Mouse (Mus musculus) kidney, postnatal 0 days (tissue): ENCODE measurements around the gene Kalrn. TPM values are rescaled to one million over a fixed set of nuclear protein-coding genes. Genes with fewer than 3 reads are reported as not detected.

Experiments used
- ATAC-seq: fragments of 200-750 bp; cut with Nextera tagmentation; replicated peaks from 2 replicates; pipeline ENCODE4 v1.8.0; 2017; ENCODE audit warnings: low read depth, moderate number of reproducible peaks, moderate TSS enrichment, moderate library complexity; ENCODE audit not compliant: low FRiP score
- DNase-seq: peaks from one replicate; pipeline ENCODE4 v3.0.0-alpha.2; 2016; ENCODE audit warnings: low spot score
- H3K27ac ChIP-seq: fragments of 300-500 bp; sonication (generic); 2 replicates; pipeline ENCODE4 v1.5.1; 2014; ENCODE audit warnings: mild to moderate bottlenecking
- H3K27me3 ChIP-seq: fragments of 300-500 bp; sonication (generic); 2 replicates; pipeline ENCODE4 v1.6.1; 2014; ENCODE audit warnings: low read length, mixed read lengths; ENCODE audit not compliant: insufficient read depth
- H3K36me3 ChIP-seq: fragments of 300-500 bp; sonication (generic); 2 replicates; pipeline ENCODE4 v1.6.1; 2014; ENCODE audit warnings: low read length, mixed read lengths; ENCODE audit not compliant: insufficient read depth
- H3K4me1 ChIP-seq: fragments of 300-500 bp; sonication (generic); replicated peaks from 2 replicates; pipeline ENCODE4 v1.6.1; 2014; ENCODE audit warnings: antibody characterized with exemption, low read length, mixed read lengths; ENCODE audit not compliant: insufficient read depth
- H3K4me2 ChIP-seq: fragments of 300-500 bp; sonication (generic); 2 replicates; pipeline ENCODE4 v1.6.1; 2014; ENCODE audit warnings: mild to moderate bottlenecking, low read length, moderate library complexity, mixed read lengths
- H3K4me3 ChIP-seq: fragments of 300-500 bp; sonication (generic); replicated peaks from 2 replicates; pipeline ENCODE4 v1.5.1; 2014; ENCODE audit warnings: low read depth, low read length
- H3K9ac ChIP-seq: fragments of 300-500 bp; sonication (generic); 2 replicates; pipeline ENCODE4 v1.6.1; 2014; ENCODE audit warnings: low read depth, low read length
- H3K9me3 ChIP-seq: fragments of 300-500 bp; sonication (generic); replicated peaks from 2 replicates; pipeline ENCODE4 v1.6.1; 2016; ENCODE audit warnings: low read length, inconsistent platforms, mixed read lengths
- CTCF ChIP-seq: IDR thresholded peaks from 2 replicates; pipeline ENCODE4 v1.5.1; 2016; ENCODE audit warnings: antibody characterized with exemption, low read depth, mild to moderate bottlenecking, moderate library complexity
- WGBS: fragments of 180-500 bp; shearing (Covaris S2); extraction: QIAGEN DNeasy Blood & Tissue Kit; methylation state at CpG from one replicate; pipeline ENCODE4 v1.1.7; 2014; 5-methylcytosine and 5-hydroxymethylcytosine counted together
- polyA plus RNA-seq: library from polyadenylated mRNA; unstranded; fragments of >200 nt; fragmentation: Nextera tagmentation; extraction: Ambion mirVana; gene quantifications from 2 replicates; pipeline ENCODE4 v1.2.1, GENCODE M21; 2015

The Kalrn gene
- polyA plus RNA-seq, 1 experiment from 2014 or later, result 20.0 TPM

DNA sequence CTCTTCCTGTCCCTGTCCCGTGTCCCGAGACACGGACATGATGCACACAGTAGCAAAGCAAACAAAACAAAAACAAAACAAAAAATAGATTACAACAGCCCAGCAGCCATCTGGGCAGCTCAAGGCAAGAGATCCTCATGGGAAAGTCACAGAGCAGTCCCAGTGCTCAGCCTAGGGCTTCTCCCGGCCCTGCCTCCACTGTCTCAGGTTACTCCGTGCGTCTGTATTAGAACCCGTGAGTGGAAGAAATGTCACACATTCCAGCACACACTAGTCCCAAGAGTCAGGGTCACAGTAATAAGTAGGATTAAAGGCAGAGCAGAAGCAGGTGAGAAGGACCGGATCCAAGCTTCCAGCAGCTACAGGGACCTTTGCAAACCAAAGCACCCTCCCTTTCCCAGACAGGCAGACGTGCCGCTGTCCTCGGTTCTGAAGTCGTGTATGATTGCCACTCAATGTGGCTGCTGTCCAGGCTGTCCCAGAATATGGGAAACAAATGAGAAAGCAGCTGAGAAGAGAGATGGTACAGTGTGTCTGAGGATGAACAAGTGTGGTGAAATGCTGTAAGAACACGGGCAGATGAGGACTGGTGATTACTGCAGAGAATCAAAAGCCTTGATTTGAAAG is 173.1 kb downstream of the Kalrn start:
- Histone ChIP-seq H3K9me3 (no peaks in the 10 kb centered on the region), H3K36me3 (no peaks in the 10 kb centered on the region), H3K27me3 (no peaks in the 10 kb centered on the region), H3K4me2 (no peak overlapping the region), H3K4me1 (no peaks in the 10 kb centered on the region), H3K27ac (no peak overlapping the region), H3K9ac (no peak overlapping the region), H3K4me3 (no peak overlapping the region)
- no peak for ATAC-seq
- 35% methylated on average over 13 of the region's 13 CpGs for WGBS
- peak; percentile 93 for DNase-seq
- no peak for TF ChIP-seq CTCF

DNA sequence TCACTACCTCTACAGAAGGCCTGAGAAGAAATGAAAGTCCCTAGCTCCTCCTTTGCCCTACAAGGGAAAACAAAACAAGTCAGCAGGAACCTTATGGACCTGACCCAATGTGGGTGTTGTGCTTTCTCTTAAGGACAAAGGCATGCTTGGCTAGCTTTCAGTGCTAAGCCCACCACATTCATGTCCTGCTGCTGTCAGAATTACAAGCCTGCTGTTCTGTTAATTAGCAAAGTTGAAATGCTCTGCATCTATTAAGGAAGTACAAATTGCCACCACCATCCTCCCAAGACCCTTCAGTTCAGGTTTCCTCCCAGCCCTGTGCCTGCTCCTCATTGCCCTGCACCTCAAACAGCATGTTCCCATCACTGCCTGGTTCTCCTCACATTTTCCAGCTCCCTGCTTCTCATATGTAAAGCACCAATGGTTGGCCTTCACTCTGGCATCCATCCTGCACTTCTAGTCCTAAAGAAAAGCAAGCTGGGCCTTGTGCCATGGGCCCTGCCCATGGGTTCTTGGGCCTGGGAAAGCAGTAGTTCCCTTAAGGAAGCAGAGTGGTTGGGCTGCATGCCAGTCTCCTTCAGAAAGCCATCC is 178.0 kb downstream of the Kalrn start:
- TF ChIP-seq CTCF, result no peak
- no peak overlapping the region for H3K9ac ChIP-seq
- no peaks in the 10 kb centered on the region for H3K9me3 ChIP-seq
- H3K36me3 ChIP-seq, result no peaks in the 10 kb centered on the region
- no peaks in the 10 kb centered on the region for H3K27me3 ChIP-seq
- no peak overlapping the region for H3K4me3 ChIP-seq
- H3K4me2 ChIP-seq, result no peak overlapping the region
- ATAC-seq, result no peak
- no peak for DNase-seq
- H3K4me1 ChIP-seq, result no peaks in the 10 kb centered on the region
- no peak overlapping the region for H3K27ac ChIP-seq

DNA sequence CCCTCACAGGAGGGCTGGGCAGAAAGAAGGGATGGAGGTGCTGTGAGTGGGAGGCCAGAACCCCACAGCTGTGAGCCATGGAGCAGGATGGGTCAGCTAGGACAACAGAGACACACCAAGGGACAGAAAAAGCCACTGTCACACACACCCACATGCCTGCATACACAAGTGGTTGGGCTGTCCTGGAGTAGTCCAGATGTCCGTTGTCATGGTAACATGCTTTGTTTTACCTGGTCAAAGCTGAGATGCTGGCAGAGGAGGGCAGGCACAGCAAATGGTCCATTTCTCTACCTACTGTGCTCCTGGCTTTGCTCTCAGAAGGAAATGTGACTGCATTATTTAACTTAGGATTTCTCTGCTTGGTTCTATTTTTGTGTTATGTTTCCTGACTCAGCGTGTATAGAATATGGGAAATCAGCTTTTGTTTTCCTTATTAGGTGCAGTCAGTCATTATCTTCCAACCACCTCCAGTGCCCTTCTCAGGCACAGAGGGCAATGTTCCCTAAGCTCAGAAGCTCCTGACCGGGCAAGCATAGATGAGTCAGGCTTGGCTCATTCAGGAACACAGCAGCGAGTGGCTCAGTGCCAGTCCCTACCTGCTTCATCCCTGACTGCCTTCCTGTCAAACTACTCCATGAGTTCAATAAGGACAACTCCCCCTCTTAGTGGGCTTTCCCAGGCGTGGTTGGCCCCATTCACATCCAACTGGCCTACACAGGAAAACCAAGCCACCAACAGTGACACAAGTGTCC is 183.6 kb downstream of the Kalrn start:
- H3K9ac ChIP-seq, result no peak overlapping the region
- H3K9me3 ChIP-seq, result no peaks in the 10 kb centered on the region

DNA sequence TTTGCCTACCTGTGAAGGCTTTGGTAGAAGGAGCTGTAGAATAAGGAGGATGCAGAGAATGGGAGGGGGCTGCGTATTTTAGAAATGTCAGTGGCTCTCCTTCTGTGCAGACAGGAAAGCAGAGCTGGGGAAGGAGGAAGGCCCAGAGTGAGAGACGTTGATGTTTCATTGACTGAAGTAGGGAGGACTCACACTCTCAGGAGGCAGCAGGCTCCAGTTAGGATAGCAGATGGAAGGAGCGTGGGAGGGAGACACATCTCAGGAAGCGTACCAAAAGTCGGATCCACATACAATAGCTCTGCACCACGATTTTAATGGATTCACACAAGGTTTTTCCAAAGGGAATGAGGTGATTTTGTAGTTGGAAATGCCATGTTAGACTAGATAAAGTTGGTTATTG is 184.5 kb downstream of the Kalrn start:
- no peak overlapping the region for H3K9ac ChIP-seq
- H3K36me3 ChIP-seq, result no peaks in the 10 kb centered on the region
- TF ChIP-seq CTCF, result no peak
- WGBS, result 73% methylated on average over 6 of the region's 6 CpGs
- no peaks in the 10 kb centered on the region for H3K4me1 ChIP-seq
- no peak overlapping the region for H3K27ac ChIP-seq
- H3K4me2 ChIP-seq, result no peak overlapping the region
- no peak for ATAC-seq
- DNase-seq, result no peak
- H3K27me3 ChIP-seq, result no peaks in the 10 kb centered on the region
- no peaks in the 10 kb centered on the region for H3K9me3 ChIP-seq
- H3K4me3 ChIP-seq, result no peak overlapping the region

More for the DNA sequence above, 183.6 kb downstream of the Kalrn start:
- DNase-seq (no peak), ATAC-seq (no peak)
- Histone ChIP-seq H3K36me3 (no peaks in the 10 kb centered on the region), H3K4me3 (no peak overlapping the region), H3K4me2 (no peak overlapping the region), H3K27me3 (no peaks in the 10 kb centered on the region), H3K4me1 (no peaks in the 10 kb centered on the region), H3K27ac (no peak overlapping the region)
- no peak for TF ChIP-seq CTCF
- WGBS, result 75% methylated on average over 5 of the region's 5 CpGs

DNA sequence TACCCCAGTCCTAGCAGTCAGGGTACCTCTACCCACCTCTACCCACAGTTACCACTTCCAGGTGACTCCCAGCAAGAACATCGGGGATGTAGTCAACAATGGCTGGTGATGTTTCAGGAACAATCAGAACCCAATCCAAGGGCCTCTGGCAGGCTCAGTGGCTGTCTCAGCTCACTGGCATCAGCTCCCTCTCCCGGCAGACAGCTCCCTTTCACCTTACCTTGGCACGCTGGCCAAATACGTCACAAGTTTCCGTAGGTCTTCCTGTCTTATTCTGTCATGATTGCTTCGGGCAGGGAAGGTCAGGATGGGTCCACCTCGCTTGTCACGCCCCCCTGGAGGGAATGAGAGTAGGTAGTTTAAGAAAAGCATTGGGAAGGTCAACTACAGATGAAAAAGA is 188.3 kb downstream of the Kalrn start:
- TF ChIP-seq CTCF, result no peak
- DNase-seq, result no peak
- Histone ChIP-seq H3K27me3 (no peaks in the 10 kb centered on the region), H3K4me2 (no peak overlapping the region), H3K4me1 (no peaks in the 10 kb centered on the region), H3K36me3 (no peaks in the 10 kb centered on the region), H3K9me3 (no peaks in the 10 kb centered on the region), H3K9ac (no peak overlapping the region), H3K4me3 (no peak overlapping the region), H3K27ac (no peak overlapping the region)
- 87% methylated on average over 8 of the region's 8 CpGs for WGBS
- no peak for ATAC-seq

DNA sequence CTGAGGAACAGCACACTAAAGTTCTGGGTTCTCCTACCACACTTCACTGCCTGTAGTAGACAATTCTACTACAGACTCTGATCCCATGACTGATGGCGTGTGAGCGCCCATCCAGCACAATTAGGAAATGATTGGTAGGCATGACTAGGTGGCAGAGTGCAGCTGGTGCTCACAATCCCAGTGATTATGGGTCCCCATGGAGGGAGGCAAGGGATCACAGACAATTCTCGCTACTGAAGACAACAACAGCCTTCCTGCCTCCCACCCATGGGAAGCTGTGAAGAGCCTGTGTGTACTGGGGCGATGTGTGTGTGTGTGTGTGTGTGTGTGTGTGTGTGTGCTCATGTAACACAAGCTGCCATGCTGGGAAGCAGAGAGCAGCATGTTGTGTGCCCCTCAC is 190.3 kb downstream of the Kalrn start:
- no peak for DNase-seq
- H3K27me3 ChIP-seq, result no peaks in the 10 kb centered on the region
- no peak overlapping the region for H3K4me3 ChIP-seq
- H3K4me2 ChIP-seq, result no peak overlapping the region
- 79% methylated on average over 4 of the region's 4 CpGs for WGBS
- H3K36me3 ChIP-seq, result no peaks in the 10 kb centered on the region
- no peak for TF ChIP-seq CTCF
- H3K27ac ChIP-seq, result no peak overlapping the region
- no peaks in the 10 kb centered on the region for H3K4me1 ChIP-seq
- no peak for ATAC-seq
- no peaks in the 10 kb centered on the region for H3K9me3 ChIP-seq
- no peak overlapping the region for H3K9ac ChIP-seq
